Mouse (Mus musculus) embryonic facial prominence, embryonic 11.5 days (tissue): ENCODE results near the gene Acot7. TPM values are rescaled to one million over a fixed set of nuclear protein-coding genes. Genes with fewer than 3 reads are reported as not detected.
A peak's percentile ranks its signal among the peaks of the same experiment; 100 is the strongest.

Experiments used
- ATAC-seq: fragments of 200-750 bp; cut with Nextera tagmentation; replicated peaks from 2 replicates; pipeline ENCODE4 v1.8.0; 2017; ENCODE audit warnings: low read depth; ENCODE audit not compliant: insufficient number of reproducible peaks, low FRiP score, low TSS enrichment
- DNase-seq: peaks from one replicate; pipeline ENCODE4 v3.0.0-alpha.2; 2015; ENCODE audit warnings: low spot score
- H3K27ac ChIP-seq: fragments of 300-500 bp; sonication (generic); replicated peaks from 2 replicates; pipeline ENCODE4 v1.5.1; 2014; ENCODE audit warnings: mild to moderate bottlenecking, low read depth, low read length, control low read depth
- H3K27me3 ChIP-seq: fragments of 300-500 bp; sonication (generic); 2 replicates; pipeline ENCODE4 v1.6.1; 2014; ENCODE audit warnings: mild to moderate bottlenecking, low read length, moderate library complexity, mixed read lengths; ENCODE audit not compliant: control insufficient read depth, insufficient read depth
- H3K36me3 ChIP-seq: fragments of 300-500 bp; sonication (generic); replicated peaks from 2 replicates; pipeline ENCODE4 v1.6.1; 2014; ENCODE audit warnings: low read depth, mild to moderate bottlenecking, low read length, moderate library complexity, mixed read lengths; ENCODE audit not compliant: control insufficient read depth, insufficient read depth
- H3K4me1 ChIP-seq: fragments of 300-500 bp; sonication (generic); 2 replicates; pipeline ENCODE4 v1.6.1; 2014; ENCODE audit warnings: low read length, mixed read lengths; ENCODE audit not compliant: control insufficient read depth, insufficient read depth
- H3K4me2 ChIP-seq: fragments of 300-500 bp; sonication (generic); 2 replicates; pipeline ENCODE4 v1.6.1; 2014; ENCODE audit warnings: low read depth, mild to moderate bottlenecking, control low read depth, low read length, moderate library complexity
- H3K4me3 ChIP-seq: fragments of 300-500 bp; sonication (generic); 2 replicates; pipeline ENCODE4 v1.5.1; 2014; ENCODE audit warnings: low read depth, low read length, control low read depth
- H3K9ac ChIP-seq: fragments of 300-500 bp; sonication (generic); replicated peaks from 2 replicates; pipeline ENCODE4 v1.6.1; 2014; ENCODE audit warnings: mild to moderate bottlenecking, control low read depth, low read length
- H3K9me3 ChIP-seq: fragments of 300-500 bp; sonication (generic); replicated peaks from 2 replicates; pipeline ENCODE4 v1.6.1; 2016; ENCODE audit warnings: mild to moderate bottlenecking, low read length, inconsistent platforms, mixed read lengths; ENCODE audit not compliant: control insufficient read depth
- WGBS: fragments of 180-500 bp; shearing (Covaris S2); extraction: QIAGEN DNeasy Blood & Tissue Kit; methylation state at CpG from one replicate; pipeline ENCODE4 v1.1.7; 2014; 5-methylcytosine and 5-hydroxymethylcytosine counted together
- polyA plus RNA-seq: library from polyadenylated mRNA; unstranded; fragments of >200 nt; fragmentation: Nextera tagmentation; extraction: Ambion mirVana; gene quantifications from 2 replicates; pipeline ENCODE4 v1.2.1, GENCODE M21; 2014

The Acot7 gene
- polyA plus RNA-seq, 1 experiment from 2014 or later, result 47.5 TPM

GRCm38 (mm10) chr4:152194476-152195175, 16.7 kb downstream of the Acot7 start:
- DNase-seq (no peak), ATAC-seq (no peak)
- Histone ChIP-seq H3K4me2 (no peak overlapping the region), H3K9me3 (no peaks in the 10 kb centered on the region), H3K9ac (no peak overlapping the region), H3K36me3 (no peaks in the 10 kb centered on the region), H3K27me3 (no peaks in the 10 kb centered on the region), H3K4me1 (no peaks in the 10 kb centered on the region; the same call in 1 of the 2 replicates), H3K27ac (no peak overlapping the region), H3K4me3 (no peak overlapping the region)
- 74% methylated on average over 3 of the region's 3 CpGs for WGBS

GRCm38 (mm10) chr4:152196276-152196675, 18.3 kb downstream of the Acot7 start:
- H3K4me3 ChIP-seq, result no peak overlapping the region
- no peak overlapping the region for H3K9ac ChIP-seq
- H3K36me3 ChIP-seq, result no peaks in the 10 kb centered on the region
- H3K9me3 ChIP-seq, result no peaks in the 10 kb centered on the region
- H3K27me3 ChIP-seq, result no peaks in the 10 kb centered on the region
- H3K27ac ChIP-seq, result no peak overlapping the region
- ATAC-seq (no peak), DNase-seq (no peak)
- H3K4me1 ChIP-seq, result no peaks in the 10 kb centered on the region
- 92% methylated on average over 8 of the region's 9 CpGs for WGBS
- no peak overlapping the region for H3K4me2 ChIP-seq

GRCm38 (mm10) chr4:152197545-152197944, 19.6 kb downstream of the Acot7 start:
- H3K36me3 ChIP-seq, result no peaks in the 10 kb centered on the region
- no peak overlapping the region for H3K27ac ChIP-seq
- WGBS, result 71% methylated on average over 5 of the region's 5 CpGs

GRCm38 (mm10) chr4:152199617-152200016, 21.7 kb downstream of the Acot7 start:
- Histone ChIP-seq H3K27ac (no peak overlapping the region), H3K9ac (no peak overlapping the region), H3K36me3 (no peaks in the 10 kb centered on the region), H3K4me1 (no peaks in the 10 kb centered on the region), H3K4me2 (no peak overlapping the region), H3K4me3 (no peak overlapping the region), H3K27me3 (no peaks in the 10 kb centered on the region), H3K9me3 (no peaks in the 10 kb centered on the region)
- DNase-seq (no peak), ATAC-seq (no peak)
- 64% methylated on average over 1 of the region's 1 CpGs for WGBS

More at GRCm38 (mm10) chr4:152197545-152197944, 19.6 kb downstream of the Acot7 start:
- no peak for ATAC-seq
- Histone ChIP-seq H3K4me2 (no peak overlapping the region), H3K9ac (no peak overlapping the region), H3K27me3 (no peaks in the 10 kb centered on the region), H3K4me3 (no peak overlapping the region), H3K9me3 (no peaks in the 10 kb centered on the region), H3K4me1 (no peaks in the 10 kb centered on the region)
- DNase-seq, result no peak

GRCm38 (mm10) chr4:152201492-152201891, 23.6 kb downstream of the Acot7 start:
- no peak overlapping the region for H3K27ac ChIP-seq
- H3K9ac ChIP-seq, result no peak overlapping the region
- H3K4me1 ChIP-seq, result no peaks in the 10 kb centered on the region
- no peak for DNase-seq
- no peak for ATAC-seq
- no peaks in the 10 kb centered on the region for H3K9me3 ChIP-seq
- H3K4me2 ChIP-seq, result no peak overlapping the region
- 73% methylated on average over 6 of the region's 6 CpGs for WGBS
- H3K36me3 ChIP-seq, result no peaks in the 10 kb centered on the region
- no peaks in the 10 kb centered on the region for H3K27me3 ChIP-seq
- H3K4me3 ChIP-seq, result no peak overlapping the region

- H3K36me3 ChIP-seq, result no peaks in the 10 kb centered on the region
- no peaks in the 10 kb centered on the region for H3K4me1 ChIP-seq
- no peak for DNase-seq
- H3K27ac ChIP-seq, result no peak overlapping the region
- no peaks in the 10 kb centered on the region for H3K27me3 ChIP-seq
- H3K9ac ChIP-seq, result no peak overlapping the region
- H3K9me3 ChIP-seq, result no peaks in the 10 kb centered on the region
- ATAC-seq, result no peak
- H3K4me3 ChIP-seq, result no peak overlapping the region
- H3K4me2 ChIP-seq, result no peak overlapping the region
- 87% methylated on average over 1 of the region's 1 CpGs for WGBS
These were observed 24.5 kb downstream of the Acot7 start for GRCm38 (mm10) chr4:152202418-152202817.

GRCm38 (mm10) chr4:152202905-152203304, 25.0 kb downstream of the Acot7 start:
- WGBS, result 83% methylated on average over 3 of the region's 3 CpGs
- H3K27ac ChIP-seq, result no peak overlapping the region

GRCm38 (mm10) chr4:152204663-152205062, 26.7 kb downstream of the Acot7 start:
- H3K9ac ChIP-seq, result no peak overlapping the region
- no peaks in the 10 kb centered on the region for H3K36me3 ChIP-seq
- H3K27ac ChIP-seq, result no peak overlapping the region
- DNase-seq (no peak), ATAC-seq (no peak)
- H3K9me3 ChIP-seq, result no peaks in the 10 kb centered on the region
- H3K4me3 ChIP-seq, result no peak overlapping the region
- no peak overlapping the region for H3K4me2 ChIP-seq
- H3K27me3 ChIP-seq, result no peaks in the 10 kb centered on the region
- no peaks in the 10 kb centered on the region for H3K4me1 ChIP-seq
- WGBS, result 92% methylated on average over 6 of the region's 6 CpGs

More at GRCm38 (mm10) chr4:152202905-152203304, 25.0 kb downstream of the Acot7 start:
- Histone ChIP-seq H3K4me1 (no peaks in the 10 kb centered on the region), H3K4me2 (no peak overlapping the region), H3K9ac (no peak overlapping the region), H3K4me3 (no peak overlapping the region), H3K36me3 (no peaks in the 10 kb centered on the region), H3K9me3 (no peaks in the 10 kb centered on the region), H3K27me3 (no peaks in the 10 kb centered on the region)
- ATAC-seq (peak; percentile 44), DNase-seq (no peak)
